Mouse (Mus musculus) heart, adult 2 months (tissue): ENCODE results near the gene Tifab. TPM values are rescaled to one million over a fixed set of nuclear protein-coding genes. Genes with fewer than 3 reads are reported as not detected.
A peak's percentile ranks its signal among the peaks of the same experiment; 100 is the strongest.

ENCODE experiments used
- DNase-seq, 2 experiments: peaks; one replicate each; pipeline ENCODE4 v3.0.0; 2021
- H3K27ac ChIP-seq: fragments of 200-600 bp; 2 replicates; pipeline ENCODE4 v1.8.1; 2022
- H3K27me3 ChIP-seq: fragments of 200-500 bp; 2 replicates; pipeline ENCODE4 v1.6.1; 2012; ENCODE audit warnings: mild to moderate bottlenecking, low read length, inconsistent platforms, mixed read lengths; ENCODE audit not compliant: control insufficient read depth, insufficient read depth
- H3K36me3 ChIP-seq: fragments of 200-500 bp; 2 replicates; pipeline ENCODE4 v1.6.1; 2012; ENCODE audit warnings: low read length, inconsistent platforms; ENCODE audit not compliant: control insufficient read depth, insufficient read depth
- H3K4me1 ChIP-seq: fragments of 200-500 bp; 2 replicates; pipeline ENCODE4 v1.6.1; 2011; ENCODE audit warnings: low read length; ENCODE audit not compliant: control insufficient read depth, insufficient read depth
- H3K4me3 ChIP-seq: fragments of 200-600 bp; 2 replicates; pipeline ENCODE4 v1.8.1; 2022
- H3K79me2 ChIP-seq: fragments of 200-500 bp; replicated peaks from 2 replicates; pipeline ENCODE4 v1.6.1; 2012; ENCODE audit warnings: mild to moderate bottlenecking, inconsistent platforms, low read length, moderate library complexity, mixed read lengths; ENCODE audit not compliant: control insufficient read depth, insufficient read depth
- H3K9ac ChIP-seq: fragments of 200-500 bp; 2 replicates; pipeline ENCODE4 v1.6.1; 2012; ENCODE audit warnings: low read depth, mild to moderate bottlenecking, control low read depth, inconsistent platforms, low read length, mixed read lengths
- CTCF ChIP-seq: fragments of 200-600 bp; IDR thresholded peaks from 2 replicates; pipeline ENCODE4 v1.8.1; 2022; ENCODE audit warnings: antibody characterized with exemption, mild to moderate bottlenecking, moderate library complexity
- EP300 ChIP-seq: fragments of 200-500 bp; IDR thresholded peaks from 2 replicates; pipeline ENCODE4 v1.6.1; 2011; ENCODE audit warnings: low read depth, low read length, control low read depth; ENCODE audit not compliant: insufficient read depth
- POLR2A ChIP-seq: fragments of 200-500 bp; IDR thresholded peaks from 2 replicates; pipeline ENCODE4 v1.6.1; 2011; ENCODE audit warnings: mild to moderate bottlenecking, low read depth, low read length, control low read depth; ENCODE audit not compliant: insufficient read depth
- WGBS: fragments of 180-500 bp; shearing (Covaris S2); methylation state at CpG from one replicate; pipeline ENCODE4 v1.1.7; 2018; 5-methylcytosine and 5-hydroxymethylcytosine counted together
- intact Hi-C: fragments of 180-260 bp; cut with DNase I; formaldehyde crosslinking; loops from one replicate; pipeline ENCODE4 v1.15.1; 2025
- polyA plus RNA-seq: library from polyadenylated mRNA; depleted of rRNA; stranded (reverse); fragments of >200 nt; gene quantifications from 2 replicates; pipeline ENCODE4 v1.2.3, GENCODE M21; 2012
- total RNA-seq, 2 experiments: library from RNA; stranded (reverse); gene quantifications; 2 replicates each; pipeline ENCODE4 v1.2.3; 2021

Tifab gene
- total and polyA plus RNA-seq, 3 experiments, result 1.1 to 2.1 (median 1.2) TPM

DNA sequence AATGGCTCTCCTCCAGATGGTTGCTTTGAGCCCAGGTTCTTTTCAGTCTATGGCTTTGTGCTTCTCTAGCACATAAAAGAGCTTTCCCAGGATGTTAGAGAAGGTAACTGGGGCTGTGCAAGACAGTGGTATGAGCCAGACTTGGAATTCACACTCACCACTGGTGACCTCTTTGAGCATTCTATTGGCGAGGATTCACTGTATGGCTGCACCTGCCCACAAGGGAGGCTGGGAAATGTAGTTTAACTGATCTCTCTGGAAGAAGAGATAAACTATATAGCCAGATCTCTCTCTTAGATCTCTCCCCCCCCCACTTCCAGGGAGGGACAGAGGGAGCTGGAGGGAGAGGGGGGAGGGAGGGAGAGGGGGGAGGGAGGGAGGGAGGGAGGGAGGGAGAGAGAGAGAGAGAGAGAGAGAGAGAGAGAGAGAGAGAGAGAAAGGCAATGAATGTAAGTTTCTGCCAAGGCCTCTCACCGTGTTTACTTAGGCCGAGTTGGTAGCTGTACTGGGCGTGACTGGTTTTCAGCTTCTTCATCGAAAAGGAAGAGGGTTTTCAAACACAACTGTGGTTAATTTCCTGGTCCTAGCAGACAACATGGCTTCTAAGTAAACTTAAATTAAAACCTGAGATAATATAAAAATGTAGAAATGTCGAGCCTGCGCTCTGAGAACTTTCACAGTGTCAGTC, 25.8 kb downstream of the Tifab start:
- TF ChIP-seq EP300 (no peak), POLR2A (no peak), CTCF (no peak)
- Histone ChIP-seq H3K27ac (no peak overlapping the region), H3K27me3 (no peaks in the 10 kb centered on the region), H3K36me3 (no peaks in the 10 kb centered on the region), H3K4me1 (no peaks in the 10 kb centered on the region), H3K9ac (no peak overlapping the region), H3K79me2 (no peaks in the 10 kb centered on the region), H3K4me3 (no peak overlapping the region)
- WGBS, result 66% methylated on average over 7 of the region's 7 CpGs
- intact Hi-C loops, result loop anchor here (5.0 kb wide), 2 partner anchors 61 to 81 kb away; no protein-coding TSS in a partner anchor
- no peak for DNase-seq

DNA sequence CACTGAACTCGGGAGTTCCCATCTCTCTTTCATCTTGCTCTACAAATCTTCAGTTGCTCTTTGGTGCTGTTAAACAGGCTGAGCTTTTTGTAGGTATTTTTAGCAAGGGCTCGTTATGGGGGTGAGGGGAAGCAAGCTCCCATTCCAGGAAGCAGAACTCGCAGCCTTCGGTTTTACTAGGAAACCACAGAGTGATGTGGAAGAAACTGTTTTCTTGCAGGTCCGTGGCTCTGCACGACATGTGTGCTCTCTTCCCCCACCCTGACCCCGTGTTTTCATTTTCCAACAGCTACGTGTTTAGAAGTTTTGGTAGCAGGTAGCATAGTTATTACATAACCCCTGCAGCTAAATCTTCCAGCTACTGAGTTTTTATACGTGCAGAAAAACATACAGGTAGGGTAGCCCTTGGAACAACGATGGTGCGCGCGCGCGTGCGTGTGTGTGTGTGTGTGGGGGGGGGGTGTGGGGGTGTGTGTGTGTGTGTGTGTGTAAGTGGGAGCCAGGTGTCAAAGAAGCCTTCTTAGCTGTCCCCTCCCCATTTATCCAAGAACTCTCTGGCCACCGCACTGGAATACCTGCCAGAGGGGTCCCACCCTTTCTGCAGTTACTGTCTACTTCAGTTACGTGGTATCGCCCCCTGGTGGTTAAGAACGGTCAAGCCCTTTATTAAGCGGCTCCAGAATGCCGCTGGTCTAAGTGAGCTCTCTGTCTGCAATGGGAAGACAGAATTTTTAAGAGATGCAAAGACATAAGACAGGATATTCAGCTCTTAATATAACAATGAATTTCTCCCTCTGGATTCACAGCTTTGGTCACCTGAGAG, 27.1 kb downstream of the Tifab start:
- no peak overlapping the region for H3K27ac ChIP-seq
- H3K4me3 ChIP-seq, result 0 out of 2 replicates have a peak overlapping the region, but pooled peaks have one; percentile 7
- WGBS, result 35% methylated on average over 22 of the region's 22 CpGs
- H3K9ac ChIP-seq, result no peak overlapping the region; the same call in 1 of the 2 replicates
- peak in 1 of 2 experiments; percentile 58 for DNase-seq
- no peaks in the 10 kb centered on the region for H3K79me2 ChIP-seq
- no peaks in the 10 kb centered on the region for H3K4me1 ChIP-seq
- intact Hi-C loops, result loop anchor here (5.0 kb wide), 2 partner anchors 59 to 79 kb away; no protein-coding TSS in a partner anchor
- TF ChIP-seq POLR2A (no peak), CTCF (peak; percentile 85), EP300 (no peak)
- H3K27me3 ChIP-seq, result no peaks in the 10 kb centered on the region
- H3K36me3 ChIP-seq, result no peaks in the 10 kb centered on the region

DNA sequence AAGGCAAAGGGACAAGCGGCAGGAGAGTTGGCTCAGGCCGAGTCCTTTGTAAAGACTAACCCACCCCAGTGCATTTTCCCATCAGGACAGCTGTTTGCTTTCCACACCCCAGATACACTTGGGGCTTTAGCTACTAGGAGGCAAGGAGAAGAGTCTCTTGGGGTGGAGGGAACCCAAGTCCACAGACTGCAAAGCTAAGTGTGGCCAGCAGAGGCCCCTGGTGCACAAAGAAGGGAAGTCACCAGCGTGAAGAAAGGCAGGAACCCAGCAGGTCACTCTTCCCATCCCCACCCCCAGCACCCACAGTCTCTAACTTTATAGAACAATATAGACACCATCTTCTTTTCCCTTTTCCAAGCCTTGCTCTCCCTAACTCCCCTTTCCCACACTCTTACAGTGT, 33.2 kb downstream of the Tifab start:
- TF ChIP-seq EP300 (no peak), CTCF (peak; percentile 57)
- Histone ChIP-seq H3K4me3 (no peak overlapping the region), H3K4me1 (no peaks in the 10 kb centered on the region), H3K27ac (no peak overlapping the region), H3K79me2 (no peaks in the 10 kb centered on the region), H3K27me3 (no peaks in the 10 kb centered on the region), H3K36me3 (no peaks in the 10 kb centered on the region), H3K9ac (no peak overlapping the region)
- no peak for DNase-seq
- intact Hi-C loops, result no loop called here
- 35% methylated on average over 3 of the region's 3 CpGs for WGBS

DNA sequence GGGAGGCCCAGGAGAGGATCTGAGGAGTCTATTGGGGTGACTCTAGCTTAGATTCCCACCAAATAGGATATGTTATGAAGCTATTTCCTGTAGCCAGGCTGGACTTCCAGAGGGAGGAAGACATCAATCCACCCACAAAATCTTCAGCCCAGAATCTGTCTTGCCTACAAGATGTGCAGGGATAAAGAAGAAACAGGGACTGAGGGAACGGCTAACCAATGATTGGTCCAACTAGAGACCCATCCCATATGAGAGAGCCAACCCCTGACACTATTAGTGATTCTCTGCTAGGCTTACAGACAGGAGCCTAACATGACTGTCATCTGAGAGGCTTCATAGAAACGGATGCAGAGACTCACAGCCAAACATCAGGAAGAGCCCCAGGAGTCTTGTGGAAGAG, 34.7 kb downstream of the Tifab start:
- no peak overlapping the region for H3K9ac ChIP-seq
- H3K4me3 ChIP-seq, result no peak overlapping the region
- 49% methylated on average over 2 of the region's 2 CpGs for WGBS
- DNase-seq, result no peak
- H3K36me3 ChIP-seq, result no peaks in the 10 kb centered on the region
- H3K27me3 ChIP-seq, result no peaks in the 10 kb centered on the region
- no peaks in the 10 kb centered on the region for H3K79me2 ChIP-seq
- H3K4me1 ChIP-seq, result no peaks in the 10 kb centered on the region
- H3K27ac ChIP-seq, result no peak overlapping the region
- intact Hi-C loops, result no loop called here
- TF ChIP-seq EP300 (no peak), POLR2A (no peak), CTCF (no peak)

DNA sequence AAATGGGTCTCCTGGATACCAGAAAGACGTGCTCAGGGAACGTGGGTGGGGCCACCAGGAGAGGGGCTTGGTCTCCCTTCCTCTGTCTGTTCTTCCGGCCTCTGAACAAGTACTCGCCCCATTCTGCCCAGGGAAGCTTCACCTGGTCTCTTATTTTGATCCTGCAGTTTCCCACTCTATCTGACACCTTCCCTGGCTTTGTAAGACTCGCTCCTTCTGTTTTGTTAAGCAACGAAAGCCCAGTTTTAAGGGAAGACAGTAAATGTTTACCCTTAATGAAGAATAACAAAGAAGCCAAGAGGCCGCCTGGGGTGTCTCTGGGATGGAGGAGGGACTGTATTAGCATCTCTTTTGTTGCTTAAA, 35.6 kb downstream of the Tifab start:
- Histone ChIP-seq H3K79me2 (no peaks in the 10 kb centered on the region), H3K4me1 (no peaks in the 10 kb centered on the region), H3K36me3 (no peaks in the 10 kb centered on the region), H3K27ac (no peak overlapping the region), H3K4me3 (no peak overlapping the region), H3K27me3 (no peaks in the 10 kb centered on the region), H3K9ac (no peak overlapping the region)
- TF ChIP-seq CTCF (no peak), EP300 (no peak), POLR2A (no peak)
- WGBS, result 45% methylated on average over 7 of the region's 7 CpGs
- DNase-seq, result no peak
- intact Hi-C loops, result no loop called here
